Mouse (Mus musculus): Measurements from ENCODE around the gene Zcchc17. TPM values are rescaled to one million over a fixed set of nuclear protein-coding genes. Genes with fewer than 3 reads are reported as not detected.

Gene Zcchc17
- polyA plus RNA-seq, 1 experiment, result 24.0 TPM

DNA sequence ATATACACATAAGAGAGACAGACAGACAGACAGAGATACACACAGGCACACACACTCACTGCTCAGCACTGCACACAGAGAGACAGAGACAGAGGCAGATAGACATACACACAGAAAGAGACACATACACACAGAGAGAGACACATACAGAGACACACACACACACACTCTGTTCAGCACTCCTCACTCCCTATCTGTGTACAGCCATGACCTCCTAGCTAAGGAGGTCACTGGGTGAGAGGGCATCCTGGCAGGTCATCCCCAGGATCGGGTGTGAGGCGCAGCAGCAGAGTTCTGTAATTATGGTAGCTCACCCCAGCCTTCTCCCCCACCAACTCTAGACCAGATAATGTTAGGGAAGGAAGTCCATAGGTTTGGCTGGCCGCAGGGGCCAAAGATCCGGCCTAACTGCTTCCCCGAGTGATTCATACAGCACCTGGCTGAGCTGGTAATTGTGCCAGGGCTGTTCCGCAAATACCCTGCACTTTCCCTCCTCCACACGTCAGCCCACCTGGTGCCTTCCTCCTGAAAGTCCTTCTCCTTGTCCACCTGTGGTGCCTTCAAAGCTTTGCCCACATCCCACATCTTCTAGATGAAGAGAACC, 83.1 kb downstream of the Zcchc17 start:
- Histone ChIP-seq H3K4me3 (no peak overlapping the region), H3ac (ENCODE audit: control insufficient read depth, insufficient read length) (no peak overlapping the region), H3K36me3 (ENCODE audit: control insufficient read depth, insufficient read depth) (no peaks in the 10 kb centered on the region), H3K4me2 (ENCODE audit: low read depth) (peak overlapping the region; percentile 10), H3K79me2 (ENCODE audit: control insufficient read depth, insufficient read depth) (peaks cover 4% of the 10 kb centered on the region), H3K27me3 (ENCODE audit: control insufficient read depth, insufficient read depth, insufficient read length) (no peaks in the 10 kb centered on the region)
- no peak for TF ChIP-seq REST (IDR thresholded peaks at IDR 0.05; ENCODE audit: insufficient read depth, insufficient read length)

DNA sequence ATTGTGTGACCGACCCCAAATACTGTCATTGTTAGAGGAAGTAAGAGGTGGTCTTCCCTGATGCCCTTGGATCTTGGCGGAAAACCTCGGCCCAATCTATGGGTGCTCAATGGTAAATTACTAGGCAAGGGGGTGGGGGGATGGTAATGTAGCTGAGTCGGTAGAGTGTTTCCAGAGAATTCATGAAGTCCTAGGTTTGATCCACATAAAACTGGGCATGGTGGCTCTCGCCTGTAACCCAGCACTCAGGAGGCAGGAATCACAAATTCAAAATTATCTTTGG, 84.0 kb downstream of the Zcchc17 start:
- no peaks in the 10 kb centered on the region for H3K36me3 ChIP-seq (ENCODE audit: control insufficient read depth, insufficient read depth)
- H3K4me2 ChIP-seq (ENCODE audit: low read depth), result peak overlapping the region; percentile 88
- no peak for TF ChIP-seq POLR2AphosphoS2 (IDR thresholded peaks at IDR 0.05; ENCODE audit: insufficient read length, low read depth)
- TF ChIP-seq POLR2A (IDR thresholded peaks at IDR 0.05; ENCODE audit: insufficient read length, low read depth), result no peak
- TF ChIP-seq TCF12 (IDR thresholded peaks at IDR 0.05; ENCODE audit: insufficient read depth, poor library complexity, severe bottlenecking), result no peak
- no peak for TF ChIP-seq MYOD1 (IDR thresholded peaks at IDR 0.05; ENCODE audit: control insufficient read depth in 1 of 3, insufficient read length in 2 of 3, low read depth in 2 of 3)
- no peak for TF ChIP-seq USF1 (IDR thresholded peaks at IDR 0.05; ENCODE audit: low read depth)
- TF ChIP-seq CEBPB (IDR thresholded peaks at IDR 0.05; ENCODE audit: insufficient read depth, poor library complexity, severe bottlenecking), result no peak
- no peak for TF ChIP-seq SRF (IDR thresholded peaks at IDR 0.05; ENCODE audit: control insufficient read depth, insufficient read length, low read depth)
- no peak for TF ChIP-seq E2F4 (IDR thresholded peaks at IDR 0.05; ENCODE audit: insufficient read depth)
- H3K27me3 ChIP-seq (ENCODE audit: control insufficient read depth, insufficient read depth, insufficient read length), result no peaks in the 10 kb centered on the region
- H3K79me2 ChIP-seq (ENCODE audit: control insufficient read depth, insufficient read depth), result peaks cover 4% of the 10 kb centered on the region
- H3K4me3 ChIP-seq, result peak overlapping the region; percentile 91
- peak overlapping the region; percentile 15 for H3ac ChIP-seq (ENCODE audit: control insufficient read depth, insufficient read length)

DNA sequence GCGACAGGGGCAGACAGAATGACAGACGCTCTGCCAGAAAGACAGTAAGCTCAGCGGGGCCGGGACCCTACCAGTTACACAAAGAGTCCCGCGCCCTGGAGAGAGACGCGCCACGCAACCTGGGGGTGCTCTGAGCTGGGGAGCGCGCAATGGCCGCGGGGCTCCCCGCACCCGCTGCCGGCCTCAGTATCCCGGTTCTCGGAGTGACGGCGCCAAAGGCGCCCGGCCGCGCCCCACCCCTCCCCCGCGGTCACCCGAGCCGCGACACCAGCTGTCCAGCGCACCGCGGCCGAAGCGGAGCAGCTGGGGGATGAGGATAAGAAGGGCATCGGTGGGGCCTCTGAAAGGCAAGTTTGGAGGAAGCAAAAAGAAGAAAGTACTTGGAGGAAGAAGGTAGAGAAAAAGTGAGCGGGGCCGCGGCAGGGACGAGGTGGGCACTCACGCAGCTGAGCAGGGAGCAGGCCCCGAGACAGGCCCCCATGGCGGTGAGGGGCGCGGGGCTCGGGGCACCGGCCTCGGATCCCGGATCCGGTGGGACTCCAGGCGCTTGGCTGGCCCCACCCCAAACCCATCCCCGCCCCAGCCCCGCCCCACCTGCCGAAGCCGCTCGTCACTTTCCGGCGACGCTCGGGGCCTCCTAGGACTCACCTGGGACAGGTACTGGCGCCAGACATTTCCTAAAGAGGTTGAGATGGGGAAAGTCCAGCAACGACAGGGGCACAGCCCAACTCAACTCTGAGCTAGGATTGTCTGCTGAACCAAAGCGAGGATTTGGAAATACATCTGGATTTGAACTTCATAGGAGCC, 84.5 kb downstream of the Zcchc17 start:
- TF ChIP-seq SRF (IDR thresholded peaks at IDR 0.05; ENCODE audit: control insufficient read depth, insufficient read length, low read depth) (no peak), CEBPB (IDR thresholded peaks at IDR 0.05; ENCODE audit: insufficient read depth, poor library complexity, severe bottlenecking) (no peak), E2F4 (IDR thresholded peaks at IDR 0.05; ENCODE audit: insufficient read depth) (no peak), REST (IDR thresholded peaks at IDR 0.05; ENCODE audit: insufficient read depth, insufficient read length) (no peak), MYOD1 (IDR thresholded peaks at IDR 0.05; ENCODE audit: control insufficient read depth in 1 of 3, insufficient read length in 2 of 3, low read depth in 2 of 3) (peak in 2 of 3 experiments; percentile 90 to 98), POLR2AphosphoS2 (IDR thresholded peaks at IDR 0.05; ENCODE audit: insufficient read length, low read depth) (peak; percentile 50), MAX (IDR thresholded peaks at IDR 0.05; ENCODE audit: low read depth) (no peak), TCF12 (IDR thresholded peaks at IDR 0.05; ENCODE audit: insufficient read depth, poor library complexity, severe bottlenecking) (peak; percentile 88), TCF3 (IDR thresholded peaks at IDR 0.05; ENCODE audit: insufficient read length, low read depth) (peak; percentile 91), MYOG (IDR thresholded peaks at IDR 0.05; ENCODE audit: control insufficient read depth in 1 of 3, insufficient read depth in 1 of 3, insufficient read length in 2 of 3, low read depth in 2 of 3) (peak; percentile 90 to 99 (median 98)), POLR2A (IDR thresholded peaks at IDR 0.05; ENCODE audit: insufficient read length, low read depth) (peak; percentile 60), USF1 (IDR thresholded peaks at IDR 0.05; ENCODE audit: low read depth) (no peak)
- peak overlapping the region; percentile 15 for H3ac ChIP-seq (ENCODE audit: control insufficient read depth, insufficient read length)
- H3K36me3 ChIP-seq (ENCODE audit: control insufficient read depth, insufficient read depth), result no peaks in the 10 kb centered on the region
- H3K79me2 ChIP-seq (ENCODE audit: control insufficient read depth, insufficient read depth), result peaks cover 4% of the 10 kb centered on the region
- H3K4me3 ChIP-seq, result peak overlapping the region; percentile 91
- peak overlapping the region; percentile 88 for H3K4me2 ChIP-seq (ENCODE audit: low read depth)
- no peaks in the 10 kb centered on the region for H3K27me3 ChIP-seq (ENCODE audit: control insufficient read depth, insufficient read depth, insufficient read length)

DNA sequence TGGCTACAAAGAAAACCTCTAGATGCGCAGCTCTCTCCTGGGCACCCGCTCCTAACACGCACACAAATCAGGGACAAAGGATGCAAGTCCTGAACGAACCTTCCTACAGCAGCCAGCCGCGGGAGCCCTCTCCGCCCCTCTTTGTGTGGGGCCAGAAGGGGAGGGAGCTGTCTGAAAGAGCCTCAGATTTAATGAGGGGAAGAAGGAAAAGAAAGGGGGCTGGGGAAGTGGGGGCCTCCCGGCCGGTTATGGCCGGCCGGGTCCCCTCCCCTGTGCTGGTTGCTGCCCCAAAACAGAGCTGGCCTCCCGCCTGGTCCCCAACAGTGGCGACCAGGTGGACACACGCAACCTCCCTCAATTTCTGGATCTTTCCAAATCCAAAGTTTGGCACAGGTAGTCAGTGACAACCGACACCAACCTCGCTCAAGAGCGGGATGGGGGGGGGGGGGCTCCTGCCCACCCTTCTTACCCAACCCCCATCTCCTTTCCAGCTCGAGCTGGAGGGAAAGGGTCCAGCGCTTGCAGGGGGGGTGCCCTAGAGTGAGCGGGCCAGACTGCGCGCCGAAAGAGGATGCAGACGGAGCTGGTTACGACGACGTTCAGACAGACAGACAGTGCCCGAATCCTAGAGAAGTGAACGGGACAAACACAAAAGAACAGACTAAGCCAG, 85.3 kb downstream of the Zcchc17 start:
- peak overlapping the region; percentile 15 for H3ac ChIP-seq (ENCODE audit: control insufficient read depth, insufficient read length)
- peak overlapping the region; percentile 91 for H3K4me3 ChIP-seq
- H3K79me2 ChIP-seq (ENCODE audit: control insufficient read depth, insufficient read depth), result peaks cover 4% of the 10 kb centered on the region
- no peaks in the 10 kb centered on the region for H3K27me3 ChIP-seq (ENCODE audit: control insufficient read depth, insufficient read depth, insufficient read length)
- no peaks in the 10 kb centered on the region for H3K36me3 ChIP-seq (ENCODE audit: control insufficient read depth, insufficient read depth)
- TF ChIP-seq MYOD1 (IDR thresholded peaks at IDR 0.05; ENCODE audit: control insufficient read depth in 1 of 3, insufficient read length in 2 of 3, low read depth in 2 of 3) (peak in 1 of 3 experiments; percentile 1), MAX (IDR thresholded peaks at IDR 0.05; ENCODE audit: low read depth) (no peak), POLR2A (IDR thresholded peaks at IDR 0.05; ENCODE audit: insufficient read length, low read depth) (peak; percentile 34), E2F4 (IDR thresholded peaks at IDR 0.05; ENCODE audit: insufficient read depth) (no peak), SRF (IDR thresholded peaks at IDR 0.05; ENCODE audit: control insufficient read depth, insufficient read length, low read depth) (no peak)
- H3K4me2 ChIP-seq (ENCODE audit: low read depth), result peak overlapping the region; percentile 88

Measured in myocyte (in vitro differentiated cells).